Mouse (Mus musculus): ENCODE results near the gene Adcy5.

DNA sequence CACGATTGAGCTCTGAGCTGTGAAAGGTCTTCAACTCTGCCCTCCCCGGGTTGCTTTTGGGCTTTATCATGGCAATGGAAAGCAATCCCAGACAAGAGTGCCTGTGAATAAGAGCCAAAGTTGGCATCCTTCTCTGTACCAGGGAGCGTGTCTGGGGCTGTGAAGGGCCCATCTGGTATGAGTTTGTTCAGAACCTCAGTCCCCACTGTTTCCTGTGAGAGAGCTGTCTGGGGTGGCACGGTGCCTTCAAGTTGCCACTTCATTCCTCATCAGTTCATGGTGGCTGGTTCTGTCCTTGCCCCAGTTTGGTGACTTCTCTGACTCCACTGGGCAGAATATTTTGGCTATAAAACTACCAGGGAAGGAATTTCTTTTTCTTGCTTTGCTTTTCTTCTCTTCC is 33.4 kb downstream of the Adcy5 start:
- TF ChIP-seq POLR2A (IDR thresholded peaks at IDR 0.05; ENCODE audit: control insufficient read depth, low read depth, low read length) (no peak), CTCF (IDR thresholded peaks at IDR 0.05; ENCODE audit: control insufficient read depth, insufficient read depth, insufficient replicate concordance, low read depth, low read length) (no peak)
